Mouse (Mus musculus) forebrain, embryonic 12.5 days (tissue): Measurements from ENCODE around the gene Gemin7. TPM values are rescaled to one million over a fixed set of nuclear protein-coding genes. Genes with fewer than 3 reads are reported as not detected.

Source experiments
- ATAC-seq: fragments of 200-750 bp; cut with Nextera tagmentation; 2 replicates; pipeline ENCODE4 v1.8.0; 2017; ENCODE audit warnings: moderate TSS enrichment; ENCODE audit not compliant: low FRiP score
- H3K27ac ChIP-seq: fragments of 300-500 bp; sonication (generic); 2 replicates; pipeline ENCODE4 v1.5.1; 2016; ENCODE audit warnings: mild to moderate bottlenecking
- H3K27me3 ChIP-seq: fragments of 300-500 bp; sonication (generic); 2 replicates; pipeline ENCODE4 v1.6.1; 2016; ENCODE audit warnings: mild to moderate bottlenecking
- H3K36me3 ChIP-seq: fragments of 300-500 bp; sonication (generic); replicated peaks from 2 replicates; pipeline ENCODE4 v1.6.1; 2016; ENCODE audit warnings: mild to moderate bottlenecking
- H3K4me1 ChIP-seq: fragments of 300-500 bp; sonication (generic); 2 replicates; pipeline ENCODE4 v1.6.1; 2016
- H3K4me2 ChIP-seq: fragments of 300-500 bp; sonication (generic); 2 replicates; pipeline ENCODE4 v1.6.1; 2016; ENCODE audit warnings: mild to moderate bottlenecking, moderate library complexity
- H3K4me3 ChIP-seq: fragments of 300-500 bp; sonication (generic); replicated peaks from 2 replicates; pipeline ENCODE4 v1.5.1; 2016; ENCODE audit warnings: mild to moderate bottlenecking
- H3K9ac ChIP-seq: fragments of 300-500 bp; sonication (generic); 2 replicates; pipeline ENCODE4 v1.6.1; 2016; ENCODE audit warnings: mild to moderate bottlenecking
- H3K9me3 ChIP-seq: fragments of 300-500 bp; sonication (generic); 2 replicates; pipeline ENCODE4 v1.6.1; 2016
- WGBS: fragments of 180-500 bp; shearing (Covaris S2); methylation state at CpG from one replicate; pipeline ENCODE4 v1.1.7; 2016; 5-methylcytosine and 5-hydroxymethylcytosine counted together
- polyA plus RNA-seq: library from polyadenylated mRNA; unstranded; fragments of >200 nt; fragmentation: Nextera tagmentation; extraction: Ambion mirVana; gene quantifications from 2 replicates; pipeline ENCODE4 v1.2.1, GENCODE M21; 2016

Gene Gemin7
- polyA plus RNA-seq, 1 experiment from 2014 or later, result 125 TPM

DNA sequence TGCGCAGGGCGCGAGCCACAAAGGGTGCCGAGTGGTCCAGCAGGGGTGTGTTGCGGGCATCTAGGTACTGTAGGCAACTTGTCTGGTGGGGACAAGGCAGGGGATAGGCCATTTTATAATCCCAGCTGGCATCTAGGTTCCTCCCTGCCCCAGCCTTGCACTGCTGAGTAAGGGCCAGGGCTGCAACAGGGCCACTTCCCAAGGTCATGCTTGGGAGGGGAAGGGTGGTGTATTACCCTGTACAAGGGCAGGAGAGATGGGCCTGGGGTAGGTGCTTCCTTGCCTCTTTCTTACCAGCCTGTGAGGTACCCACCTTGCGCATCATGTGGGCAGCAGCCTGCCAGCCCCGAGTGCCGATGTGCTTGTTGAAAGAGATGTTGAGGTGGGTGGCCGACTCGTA is 42.7 kb downstream of the Gemin7 start:
- H3K4me1 ChIP-seq, result no peaks in the 10 kb centered on the region
- ATAC-seq, result no peak
- WGBS, result 96% methylated on average over 10 of the region's 10 CpGs
- H3K27me3 ChIP-seq, result no peaks in the 10 kb centered on the region
- no peak overlapping the region for H3K4me2 ChIP-seq
- no peak overlapping the region for H3K27ac ChIP-seq
- H3K9ac ChIP-seq, result no peak overlapping the region
- peaks cover 61% of the 10 kb centered on the region for H3K36me3 ChIP-seq
- H3K9me3 ChIP-seq, result no peaks in the 10 kb centered on the region
- H3K4me3 ChIP-seq, result no peak overlapping the region

DNA sequence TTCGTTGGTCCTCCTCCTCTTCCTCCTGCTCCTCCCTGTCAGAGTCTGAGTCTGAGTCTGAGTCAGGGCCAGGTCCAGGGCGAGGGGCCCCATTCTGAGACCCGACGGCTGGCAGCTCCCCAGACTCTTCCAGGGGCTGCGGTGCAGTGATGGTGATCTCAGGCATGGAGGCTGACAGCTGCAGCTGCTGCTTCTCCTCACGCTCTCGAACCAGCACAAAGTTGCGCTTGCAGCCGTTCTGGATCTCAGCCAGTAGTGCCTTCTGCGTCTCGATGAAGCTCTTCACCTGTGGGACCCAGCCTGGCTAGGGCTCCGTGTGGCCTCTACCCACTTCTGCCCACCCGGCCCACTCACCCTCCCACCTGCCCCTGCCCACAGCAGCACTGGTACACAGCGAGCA is 45.2 kb downstream of the Gemin7 start:
- WGBS, result 94% methylated on average over 13 of the region's 14 CpGs
- H3K27me3 ChIP-seq, result no peaks in the 10 kb centered on the region
- H3K9ac ChIP-seq, result no peak overlapping the region
- H3K4me3 ChIP-seq, result no peak overlapping the region
- H3K4me1 ChIP-seq, result no peaks in the 10 kb centered on the region
- H3K36me3 ChIP-seq, result peaks cover 71% of the 10 kb centered on the region
- no peak for ATAC-seq
- H3K9me3 ChIP-seq, result no peaks in the 10 kb centered on the region
- H3K27ac ChIP-seq, result 0 out of 2 replicates have a peak overlapping the region, but pooled peaks have one; percentile 19
- H3K4me2 ChIP-seq, result no peak overlapping the region

DNA sequence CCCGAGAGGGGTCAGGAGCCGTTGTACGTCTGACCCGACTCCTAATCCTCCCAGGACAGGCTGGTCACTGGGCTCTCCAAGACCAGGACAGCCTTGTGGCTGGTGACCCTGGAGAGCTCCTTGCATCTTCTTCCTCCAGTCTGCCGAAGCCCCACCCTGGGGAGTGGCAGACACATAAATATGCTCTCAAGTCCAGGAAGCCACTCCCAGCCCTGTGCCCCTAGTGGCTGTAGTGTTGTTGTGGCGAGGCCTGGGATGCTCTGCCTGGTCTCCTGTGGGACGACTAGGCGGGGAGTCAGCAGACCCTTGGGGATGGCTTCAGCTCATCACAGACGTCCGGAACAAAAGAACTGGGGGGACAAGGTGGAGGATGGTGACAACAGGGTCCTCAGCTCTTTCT is 46.3 kb downstream of the Gemin7 start:
- H3K4me1 ChIP-seq, result no peaks in the 10 kb centered on the region
- ATAC-seq, result no peak
- no peak overlapping the region for H3K4me3 ChIP-seq
- H3K4me2 ChIP-seq, result no peak overlapping the region
- H3K27ac ChIP-seq, result no peak overlapping the region
- H3K36me3 ChIP-seq, result peaks cover 71% of the 10 kb centered on the region
- H3K9ac ChIP-seq, result no peak overlapping the region
- WGBS, result 79% methylated on average over 10 of the region's 10 CpGs
- H3K9me3 ChIP-seq, result no peaks in the 10 kb centered on the region
- no peaks in the 10 kb centered on the region for H3K27me3 ChIP-seq

DNA sequence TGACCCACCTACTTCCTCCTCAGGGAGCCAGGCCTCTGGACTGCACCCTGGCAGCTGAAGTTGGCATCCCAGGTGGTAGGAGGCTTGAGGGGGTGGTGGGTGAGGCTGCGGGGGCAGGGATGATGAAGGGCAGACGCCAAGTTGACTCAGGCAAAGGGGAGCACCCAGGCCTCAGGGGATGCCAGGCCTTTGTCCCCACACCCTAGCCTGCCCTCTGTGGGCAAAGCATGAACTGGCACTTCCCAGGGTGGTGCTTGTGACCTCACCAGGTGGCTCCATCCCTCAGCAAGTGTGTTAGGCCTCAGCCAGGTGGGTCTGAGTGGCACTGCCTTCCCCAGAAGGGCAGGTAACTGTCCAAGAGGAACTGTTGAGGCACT is 52.3 kb downstream of the Gemin7 start:
- no peak overlapping the region for H3K4me2 ChIP-seq
- H3K9ac ChIP-seq, result no peak overlapping the region
- H3K9me3 ChIP-seq, result no peaks in the 10 kb centered on the region
- no peak overlapping the region for H3K4me3 ChIP-seq
- ATAC-seq, result no peak
- peaks cover 23% of the 10 kb centered on the region for H3K4me1 ChIP-seq
- 63% methylated on average over 2 of the region's 2 CpGs for WGBS
- peaks cover 58% of the 10 kb centered on the region for H3K27me3 ChIP-seq
- H3K27ac ChIP-seq, result no peak overlapping the region
- H3K36me3 ChIP-seq, result peaks cover 14% of the 10 kb centered on the region

DNA sequence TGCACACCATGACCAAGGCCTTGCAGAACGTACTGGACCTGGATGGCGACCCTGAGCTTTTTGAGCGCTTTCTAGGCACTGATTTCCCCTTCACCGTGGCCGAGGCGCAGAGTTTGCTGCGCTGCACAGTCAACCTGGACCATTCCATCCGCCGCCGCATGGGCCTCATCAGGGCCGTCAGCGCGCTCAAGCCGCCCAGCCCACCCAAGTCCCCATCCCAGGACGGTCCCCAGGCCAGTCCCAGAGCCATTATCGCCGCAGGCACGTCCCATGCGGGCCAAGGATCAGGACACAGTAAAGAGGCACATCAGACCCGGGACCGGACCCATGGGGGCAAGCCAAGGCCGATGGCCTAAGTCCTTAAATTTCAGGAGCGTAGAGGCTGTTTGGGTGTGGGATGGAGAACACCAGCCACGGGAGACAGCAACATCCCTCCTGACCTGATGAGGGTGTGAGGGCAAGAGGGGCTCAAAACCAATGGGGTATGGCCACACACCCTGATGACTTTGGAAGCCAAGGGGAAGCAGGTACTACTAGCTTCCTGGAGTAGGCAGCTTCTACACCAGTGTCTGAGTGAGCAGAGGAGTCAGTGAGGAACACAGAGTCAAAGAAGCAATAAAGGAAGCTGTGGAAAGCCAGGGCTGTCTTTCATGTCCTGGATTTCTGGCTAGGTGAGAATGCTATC is 52.8 kb downstream of the Gemin7 start:
- Histone ChIP-seq H3K27me3 (peaks cover 64% of the 10 kb centered on the region), H3K36me3 (peaks cover 9% of the 10 kb centered on the region), H3K27ac (no peak overlapping the region), H3K4me1 (peaks cover 28% of the 10 kb centered on the region), H3K9ac (peak overlapping the region; percentile 49), H3K4me2 (peak overlapping the region; percentile 58), H3K9me3 (no peaks in the 10 kb centered on the region), H3K4me3 (peak overlapping the region; percentile 36)
- WGBS, result 16% methylated on average over 24 of the region's 24 CpGs
- peak; percentile 30 for ATAC-seq

DNA sequence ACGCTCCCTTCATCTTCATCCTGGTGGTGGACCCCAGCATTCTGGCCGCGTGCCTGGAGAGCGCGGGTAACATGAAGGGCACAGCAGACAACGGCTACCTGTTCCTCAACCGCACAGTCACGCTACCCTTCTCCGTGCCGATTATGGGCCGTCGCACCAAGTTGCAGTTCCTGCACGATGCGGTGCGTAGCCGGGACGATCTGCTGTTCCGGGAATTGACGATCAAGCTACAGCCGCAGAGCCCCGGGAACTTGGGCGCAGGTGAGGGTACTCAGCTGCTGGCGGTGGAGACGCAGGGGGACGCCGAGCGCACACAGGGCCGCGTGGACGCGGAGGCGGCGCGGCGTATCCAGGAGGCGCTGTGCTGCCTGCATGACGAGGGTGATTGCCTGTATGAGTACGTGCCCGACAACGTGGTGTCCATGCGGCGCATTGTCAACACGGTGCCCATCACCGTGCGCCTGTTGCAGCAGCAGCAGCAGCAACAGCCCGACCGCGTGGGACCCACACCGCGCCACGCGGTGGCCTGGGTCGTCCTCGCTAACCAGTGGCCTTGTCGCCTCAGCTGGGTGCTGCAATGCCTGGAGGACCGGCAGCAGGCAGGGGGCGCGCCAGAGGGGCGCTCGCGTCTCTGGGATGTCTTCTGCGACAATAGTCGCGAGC is 53.5 kb downstream of the Gemin7 start:
- Histone ChIP-seq H3K9me3 (no peaks in the 10 kb centered on the region), H3K27me3 (peaks cover 70% of the 10 kb centered on the region), H3K4me1 (peaks cover 29% of the 10 kb centered on the region), H3K27ac (no peak overlapping the region), H3K9ac (peak overlapping the region; percentile 49), H3K36me3 (peaks cover 2% of the 10 kb centered on the region), H3K4me2 (peak overlapping the region; percentile 58), H3K4me3 (peak overlapping the region; percentile 36)
- peak; percentile 69 for ATAC-seq
- 1% methylated on average over 64 of the region's 64 CpGs for WGBS

DNA sequence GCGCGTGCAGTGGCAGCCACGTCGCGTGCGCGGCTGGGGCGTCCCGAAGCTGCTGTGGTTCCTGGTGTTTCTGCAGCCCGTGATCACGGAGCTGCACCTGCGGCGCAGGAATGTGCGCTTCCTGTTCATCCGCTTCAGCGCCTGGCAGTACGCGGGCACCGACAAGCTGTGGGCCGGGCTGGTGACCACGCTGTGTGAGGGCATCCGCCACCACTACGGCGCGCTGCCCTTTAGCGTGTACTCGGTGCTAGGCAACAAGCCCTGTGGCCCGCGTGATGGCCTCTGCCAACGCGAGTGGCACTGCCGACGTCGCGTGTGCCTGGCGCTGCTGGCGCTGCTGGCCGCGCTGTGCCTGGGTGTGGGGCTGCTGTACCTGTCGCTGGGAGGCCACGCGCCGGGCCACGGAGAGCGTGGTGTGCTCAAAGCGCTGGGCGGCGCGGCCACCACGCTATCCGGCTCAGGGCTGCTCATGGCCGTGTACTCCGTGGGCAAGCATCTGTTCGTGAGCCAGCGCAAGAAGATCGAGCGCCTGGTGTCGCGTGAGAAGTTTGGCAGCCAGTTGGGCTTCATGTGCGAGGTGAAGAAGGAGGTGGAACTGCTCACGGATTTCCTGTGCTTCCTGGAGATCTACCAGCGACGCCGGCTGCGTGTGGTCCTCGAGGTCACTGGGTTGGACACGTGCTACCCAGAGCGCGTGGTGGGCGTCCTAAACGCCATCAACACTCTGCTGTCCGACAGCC is 54.2 kb downstream of the Gemin7 start:
- Histone ChIP-seq H3K4me3 (peak overlapping the region; percentile 36), H3K4me1 (peaks cover 29% of the 10 kb centered on the region), H3K9ac (peak overlapping the region; percentile 5; the same call in 1 of the 2 replicates), H3K4me2 (peak overlapping the region; percentile 58), H3K9me3 (no peaks in the 10 kb centered on the region), H3K27ac (no peak overlapping the region), H3K27me3 (peaks cover 77% of the 10 kb centered on the region), H3K36me3 (no peaks in the 10 kb centered on the region)
- 14% methylated on average over 72 of the region's 72 CpGs for WGBS
- ATAC-seq, result no peak

DNA sequence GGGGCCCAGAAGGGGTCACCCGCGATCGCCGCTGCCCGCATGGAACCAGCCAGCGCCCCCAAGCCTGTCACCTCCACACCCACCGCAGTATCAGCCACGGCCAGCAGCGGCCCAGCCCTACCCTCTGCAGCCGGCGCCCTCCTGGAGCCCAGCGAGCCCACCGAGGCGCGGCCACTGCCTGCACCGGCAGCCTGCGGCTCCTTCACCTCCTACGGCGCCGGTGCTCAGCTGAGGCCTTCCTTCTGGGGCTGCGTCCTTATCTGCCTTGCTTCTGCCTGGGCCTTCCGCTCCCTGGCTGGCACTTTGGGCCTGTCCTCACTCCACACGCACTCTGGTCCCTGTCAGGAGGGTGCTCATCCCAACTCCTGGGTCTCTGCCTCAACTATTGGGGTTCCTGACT is 57.4 kb downstream of the Gemin7 start:
- Histone ChIP-seq H3K27ac (no peak overlapping the region), H3K36me3 (no peaks in the 10 kb centered on the region), H3K9me3 (no peaks in the 10 kb centered on the region), H3K27me3 (peaks cover 91% of the 10 kb centered on the region), H3K4me1 (peaks cover 35% of the 10 kb centered on the region), H3K4me2 (peak overlapping the region; percentile 53), H3K9ac (peak overlapping the region; percentile 48), H3K4me3 (peak overlapping the region; percentile 31)
- 5% methylated on average over 23 of the region's 23 CpGs for WGBS
- ATAC-seq, result no peak

DNA sequence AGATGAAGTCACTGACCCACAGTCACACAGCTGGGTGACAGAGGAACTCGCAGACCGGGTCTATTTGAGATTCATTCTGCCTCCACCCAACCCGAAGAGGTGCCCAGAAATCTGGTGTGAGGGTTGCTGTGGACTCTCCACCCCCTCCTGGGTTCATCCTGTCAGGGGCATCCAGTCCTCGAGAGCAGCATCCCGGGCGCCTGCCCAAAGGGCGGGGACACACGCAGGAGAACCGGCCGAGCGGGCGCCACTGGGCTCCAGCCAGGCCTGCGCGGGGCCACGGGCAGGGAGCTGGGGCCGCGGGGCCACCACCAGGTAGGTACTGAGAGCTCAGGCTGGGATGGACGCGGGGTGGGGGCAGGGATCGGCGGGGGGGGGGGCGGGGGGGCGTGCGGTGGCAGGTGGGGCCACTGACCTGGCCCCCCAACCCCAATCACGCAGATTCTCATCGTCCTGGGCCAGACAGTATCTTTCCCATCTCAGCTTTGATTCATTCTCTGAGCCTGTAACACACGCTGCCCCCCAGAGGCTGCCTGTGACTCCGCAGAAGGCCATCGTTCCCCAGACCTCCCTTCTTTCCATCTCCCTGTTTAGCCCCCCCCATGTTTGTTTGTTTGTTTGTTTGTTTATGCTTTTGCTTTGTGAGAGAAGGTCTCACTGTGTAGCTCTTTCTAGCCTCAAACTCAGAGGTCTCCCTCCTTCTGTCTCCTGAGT is 59.6 kb downstream of the Gemin7 start, which contains the start of gene Nkpd1:
Nkpd1 (plus strand) TSS at position 187 of the 714 bp plus-strand sequence.
- H3K9ac ChIP-seq, result peak within 1 kb of the TSS; percentile 53
- H3K4me1 ChIP-seq, result peaks cover 15% of the 10 kb centered on the region
- H3K36me3 ChIP-seq, result no peaks in the 10 kb centered on the region
- no peak for ATAC-seq
- no peak within 1 kb of the TSS for H3K27ac ChIP-seq
- H3K4me2 ChIP-seq, result peak within 1 kb of the TSS; percentile 52
- peaks cover 69% of the 10 kb centered on the region for H3K27me3 ChIP-seq
- H3K4me3 ChIP-seq, result peak within 1 kb of the TSS; percentile 29
- 6% methylated on average over 20 of the region's 29 CpGs for WGBS
- no peaks in the 10 kb centered on the region for H3K9me3 ChIP-seq

Other genes starting within 250 kb of the Gemin7 start
- 89.7 and 100 TPM in 2 replicates for gene Ercc1, start 232.8 kb downstream of the Gemin7 start, polyA plus RNA-seq
- gene Cd3eap, start 218.1 kb downstream of the Gemin7 start, polyA plus RNA-seq, result 24.7 and 24.8 TPM in 2 replicates
- 4.8 and 5.3 TPM in 2 replicates for gene Ppp1r13l, start 217.8 kb downstream of the Gemin7 start, polyA plus RNA-seq
- gene Ercc2, start 195.6 kb downstream of the Gemin7 start, polyA plus RNA-seq, result 23.3 and 23.7 TPM in 2 replicates
- gene Klc3, start 173.5 kb downstream of the Gemin7 start, polyA plus RNA-seq, result 2.8 and 5.4 TPM in 2 replicates
- gene Ckm, start 172.8 kb downstream of the Gemin7 start, polyA plus RNA-seq, result not detected in 2 replicates
- 14.0 and 14.3 TPM in 2 replicates for gene Mark4, start 118.8 kb downstream of the Gemin7 start, polyA plus RNA-seq
- 0.51 and 0.69 TPM in 2 replicates for gene Exoc3l2, start 114.3 kb downstream of the Gemin7 start, polyA plus RNA-seq
- gene Bloc1s3, start 69.2 kb downstream of the Gemin7 start, polyA plus RNA-seq, result 3.5 and 3.9 TPM in 2 replicates
- gene Trappc6a, start 69.2 kb downstream of the Gemin7 start, polyA plus RNA-seq, result 43.6 and 47.5 TPM in 2 replicates
- 0.17 TPM in 1 of 2 replicates, not detected in the other for gene Nkpd1, start 59.8 kb downstream of the Gemin7 start, polyA plus RNA-seq
- gene Ppp1r37, start 14.5 kb downstream of the Gemin7 start, polyA plus RNA-seq, result 34.9 and 35.4 TPM in 2 replicates
- gene Zfp296, start 308 bp downstream of the Gemin7 start, polyA plus RNA-seq, result 0.18 and 0.34 TPM in 2 replicates
- 66.3 and 67.6 TPM in 2 replicates for gene Clasrp, start 26.9 kb upstream of the Gemin7 start, polyA plus RNA-seq
- 3.3 and 3.6 TPM in 2 replicates for gene Relb, start 51.8 kb upstream of the Gemin7 start, polyA plus RNA-seq
- gene Clptm1, start 87.4 kb upstream of the Gemin7 start, polyA plus RNA-seq, result 85.6 and 87.6 TPM in 2 replicates
- gene Apoc2, start 100.3 kb upstream of the Gemin7 start, polyA plus RNA-seq, result not detected in 2 replicates
- gene Gm44805, start 103.8 kb upstream of the Gemin7 start, polyA plus RNA-seq, result not detected in 2 replicates
- not detected in 2 replicates for gene Apoc4, start 103.9 kb upstream of the Gemin7 start, polyA plus RNA-seq
- gene Apoc1, start 115.1 kb upstream of the Gemin7 start, polyA plus RNA-seq, result 0.73 and 1.2 TPM in 2 replicates
- gene Apoe, start 121.6 kb upstream of the Gemin7 start, polyA plus RNA-seq, result 115 and 128 TPM in 2 replicates
- gene Tomm40, start 137.8 kb upstream of the Gemin7 start, polyA plus RNA-seq, result 136 and 149 TPM in 2 replicates
- 45.9 and 47.3 TPM in 2 replicates for gene Nectin2, start 172.9 kb upstream of the Gemin7 start, polyA plus RNA-seq
- 8.9 and 10.9 TPM in 2 replicates for gene Bcam, start 193.4 kb upstream of the Gemin7 start, polyA plus RNA-seq
- 0.47 and 0.56 TPM in 2 replicates for gene Cblc, start 219.2 kb upstream of the Gemin7 start, polyA plus RNA-seq
- gene Bcl3, start 245.2 kb upstream of the Gemin7 start, polyA plus RNA-seq, result 0.62 and 0.96 TPM in 2 replicates